In genomic region chr7:19668947-19669721, GRCm38 (mm10) we compare ENCODE assay signal across 8 mouse cellular contexts. TPM values are rescaled to one million over a fixed set of nuclear protein-coding genes. Genes with fewer than 3 reads are reported as not detected.
DNase-seq lines count a peak whose midpoint lies in the region; ATAC-seq and TF ChIP-seq lines count a peak whose summit lies in the region.

No protein-coding gene starts in this region.

- no peak overlapping the region for H3K4me3 ChIP-seq in bone marrow, adult 2 months (replicated peaks; ENCODE audit: control insufficient read depth, low read depth, low read length)
- peak overlapping the region; percentile 11; the same call in 1 of the 2 replicates for H3K4me3 ChIP-seq in embryonic facial prominence, embryonic 15.5 days (replicated peaks)
- H3K4me3 ChIP-seq in heart, embryonic 10.5 days = peak overlapping the region; percentile 31; the same call in 1 of the 2 replicates
- peak overlapping the region; percentile 15 for H3K4me3 ChIP-seq in kidney, embryonic 15.5 days (replicated peaks)

- peak overlapping the region; percentile 35 for H3K27ac ChIP-seq in bone marrow, adult 2 months (ENCODE audit: control insufficient read depth, insufficient read depth, low read depth, low read length, poor library complexity)
- peak overlapping the region; percentile 71; the same call in 1 of the 2 replicates for H3K27ac ChIP-seq in embryonic facial prominence, embryonic 15.5 days (replicated peaks)
- peak overlapping the region; percentile 81 for H3K27ac ChIP-seq in heart, embryonic 10.5 days
- H3K27ac ChIP-seq in kidney, embryonic 15.5 days = peak overlapping the region; percentile 78

- H3K9me3 ChIP-seq in embryonic facial prominence, embryonic 15.5 days (replicated peaks) = no peaks in the 10 kb centered on the region
- H3K9me3 ChIP-seq in heart, embryonic 10.5 days = no peaks in the 10 kb centered on the region
- no peaks in the 10 kb centered on the region for H3K9me3 ChIP-seq in kidney, embryonic 15.5 days (replicated peaks)

- peak; percentile 94 for TF ChIP-seq CTCF in bone marrow, adult 2 months (IDR thresholded peaks at IDR 0.05; ENCODE audit: control insufficient read depth, insufficient read depth, low read length)

- no peak for TF ChIP-seq POLR2A in bone marrow, adult 2 months (IDR thresholded peaks at IDR 0.05; ENCODE audit: borderline replicate concordance, control insufficient read depth, low read depth, low read length)

- H3K36me3 ChIP-seq in embryonic facial prominence, embryonic 15.5 days = no peaks in the 10 kb centered on the region
- H3K36me3 ChIP-seq in heart, embryonic 10.5 days = no peaks in the 10 kb centered on the region
- H3K36me3 ChIP-seq in kidney, embryonic 15.5 days = no peaks in the 10 kb centered on the region

- DNase-seq in 416B (ENCODE audit: low read depth) = peak; percentile 96
- peak; percentile 95 for DNase-seq in heart, embryonic 10.5 days (ENCODE audit: low spot score)
- peak; percentile 90 for DNase-seq in liver
- peak; percentile 89 to 96 for DNase-seq in spleen, postnatal 4 days (ENCODE audit: low spot score in 2 of 2)

- H3K4me2 ChIP-seq in embryonic facial prominence, embryonic 15.5 days (replicated peaks) = peak overlapping the region; percentile 37
- peak overlapping the region; percentile 45 for H3K4me2 ChIP-seq in kidney, embryonic 15.5 days

- peak overlapping the region; percentile 37; the same call in 1 of the 2 replicates for H3K9ac ChIP-seq in embryonic facial prominence, embryonic 15.5 days
- peak overlapping the region; percentile 27; the same call in 1 of the 2 replicates for H3K9ac ChIP-seq in kidney, embryonic 15.5 days

- WGBS in bone marrow, adult 2 months = 9% methylated on average over 10 of the region's 10 CpGs
- 4% methylated on average over 10 of the region's 10 CpGs for WGBS in embryonic facial prominence, embryonic 15.5 days
- WGBS in heart, embryonic 10.5 days = 10% methylated on average over 10 of the region's 10 CpGs
- 2% methylated on average over 10 of the region's 10 CpGs for WGBS in kidney, embryonic 15.5 days

- H3K4me1 ChIP-seq in bone marrow, adult 2 months (ENCODE audit: control insufficient read depth, insufficient read depth, low read length) = peaks cover 2% of the 10 kb centered on the region; the same call in 1 of the 2 replicates
- H3K4me1 ChIP-seq in embryonic facial prominence, embryonic 15.5 days = peaks cover 13% of the 10 kb centered on the region
- peaks cover 9% of the 10 kb centered on the region for H3K4me1 ChIP-seq in heart, embryonic 10.5 days
- H3K4me1 ChIP-seq in kidney, embryonic 15.5 days = peaks cover 16% of the 10 kb centered on the region

- no peaks in the 10 kb centered on the region for H3K27me3 ChIP-seq in embryonic facial prominence, embryonic 15.5 days
- no peaks in the 10 kb centered on the region for H3K27me3 ChIP-seq in heart, embryonic 10.5 days (ENCODE audit: insufficient read depth, poor library complexity, severe bottlenecking)
- H3K27me3 ChIP-seq in kidney, embryonic 15.5 days = no peaks in the 10 kb centered on the region

- peak; percentile 68 for ATAC-seq in embryonic facial prominence, embryonic 15.5 days (ENCODE audit: insufficient number of reproducible peaks, low FRiP score, low TSS enrichment, low read depth)
- ATAC-seq in kidney, embryonic 15.5 days (replicated peaks; ENCODE audit: low FRiP score) = peak; percentile 79
- peak; percentile 71 for ATAC-seq in monocyte, adult 5-6 weeks (replicated peaks; ENCODE audit: insufficient number of reproducible peaks, low FRiP score, low TSS enrichment, poor library complexity, severe bottlenecking)

RNA-seq across cellular contexts. Expression of gene Clptm1, which starts 4.3 kb away (rescaled TPM):
- polyA plus RNA-seq in bone marrow, adult 2 months (2011; ENCODE audit: insufficient read depth, insufficient read length, low replicate concordance, missing spikeins) = 18.1 and 31.2 TPM in 2 replicates
- 78.0 and 89.1 TPM in 2 replicates for polyA plus RNA-seq in embryonic facial prominence, embryonic 15.5 days (2015; fragmentation: Nextera tagmentation; extraction: Ambion mirVana)
- 94.1 and 101 TPM in 2 replicates for polyA plus RNA-seq in heart, embryonic 10.5 days (2016; fragmentation: Nextera tagmentation; extraction: Ambion mirVana)
- polyA plus RNA-seq in kidney, embryonic 15.5 days (2015; fragmentation: Nextera tagmentation; extraction: Ambion mirVana) = 81.9 and 91.5 TPM in 2 replicates
- total RNA-seq in monocyte, adult 5-6 weeks (2017) = 42.6 to 53.9 TPM (median 51.1 TPM) in 3 replicates

RNA-seq across cellular contexts. Expression of gene Apoc2, which starts 8.6 kb away (rescaled TPM):
- 13.2 TPM in 1 of 2 replicates, not detected in the other for polyA plus RNA-seq in bone marrow, adult 2 months (2011; ENCODE audit: insufficient read depth, insufficient read length, low replicate concordance, missing spikeins)
- 0.67 and 1.3 TPM in 2 replicates for polyA plus RNA-seq in embryonic facial prominence, embryonic 15.5 days (2015; fragmentation: Nextera tagmentation; extraction: Ambion mirVana)
- polyA plus RNA-seq in heart, embryonic 10.5 days (2016; fragmentation: Nextera tagmentation; extraction: Ambion mirVana) = 10.8 TPM in 1 of 2 replicates, not detected in the other
- polyA plus RNA-seq in kidney, embryonic 15.5 days (2015; fragmentation: Nextera tagmentation; extraction: Ambion mirVana) = 8.8 and 13.1 TPM in 2 replicates
- 221 to 583 TPM (median 515 TPM) in 3 replicates for total RNA-seq in monocyte, adult 5-6 weeks (2017)

RNA-seq across cellular contexts. Expression of gene Gm44805, which starts 12.1 kb away (rescaled TPM):
- 7.6 TPM in 1 of 2 replicates, not detected in the other for polyA plus RNA-seq in bone marrow, adult 2 months (2011; ENCODE audit: insufficient read depth, insufficient read length, low replicate concordance, missing spikeins)
- not detected in 2 replicates for polyA plus RNA-seq in embryonic facial prominence, embryonic 15.5 days (2015; fragmentation: Nextera tagmentation; extraction: Ambion mirVana)
- 0.46 TPM in 1 of 2 replicates, not detected in the other for polyA plus RNA-seq in heart, embryonic 10.5 days (2016; fragmentation: Nextera tagmentation; extraction: Ambion mirVana)
- polyA plus RNA-seq in kidney, embryonic 15.5 days (2015; fragmentation: Nextera tagmentation; extraction: Ambion mirVana) = 2.5 TPM in 1 of 2 replicates, not detected in the other
- not detected in 3 replicates for total RNA-seq in monocyte, adult 5-6 weeks (2017)

RNA-seq across cellular contexts. Expression of gene Apoc4, which starts 12.1 kb away (rescaled TPM):
- polyA plus RNA-seq in bone marrow, adult 2 months (2011; ENCODE audit: insufficient read depth, insufficient read length, low replicate concordance, missing spikeins) = 3.6 and 18.7 TPM in 2 replicates
- 0.16 TPM in 1 of 2 replicates, not detected in the other for polyA plus RNA-seq in embryonic facial prominence, embryonic 15.5 days (2015; fragmentation: Nextera tagmentation; extraction: Ambion mirVana)
- polyA plus RNA-seq in heart, embryonic 10.5 days (2016; fragmentation: Nextera tagmentation; extraction: Ambion mirVana) = 0.65 TPM in 1 of 2 replicates, not detected in the other
- polyA plus RNA-seq in kidney, embryonic 15.5 days (2015; fragmentation: Nextera tagmentation; extraction: Ambion mirVana) = 2.3 and 6.6 TPM in 2 replicates
- 0.48 TPM in 1 of 3 replicates, not detected in the others for total RNA-seq in monocyte, adult 5-6 weeks (2017)

RNA-seq across cellular contexts. Expression of gene Apoc1, which starts 23.3 kb away (rescaled TPM):
- 48.3 and 137 TPM in 2 replicates for polyA plus RNA-seq in bone marrow, adult 2 months (2011; ENCODE audit: insufficient read depth, insufficient read length, low replicate concordance, missing spikeins)
- 38.9 and 45.8 TPM in 2 replicates for polyA plus RNA-seq in embryonic facial prominence, embryonic 15.5 days (2015; fragmentation: Nextera tagmentation; extraction: Ambion mirVana)
- 5.4 and 19.9 TPM in 2 replicates for polyA plus RNA-seq in heart, embryonic 10.5 days (2016; fragmentation: Nextera tagmentation; extraction: Ambion mirVana)
- polyA plus RNA-seq in kidney, embryonic 15.5 days (2015; fragmentation: Nextera tagmentation; extraction: Ambion mirVana) = 15.7 and 20.7 TPM in 2 replicates
- total RNA-seq in monocyte, adult 5-6 weeks (2017) = 10.9 to 16.5 TPM (median 12.4 TPM) in 3 replicates
